Mouse (Mus musculus): ENCODE results near the gene Asap3. TPM values are rescaled to one million over a fixed set of nuclear protein-coding genes. Genes with fewer than 3 reads are reported as not detected.
A peak's percentile ranks its signal among the peaks of the same experiment; 100 is the strongest.

Asap3 gene
- polyA plus RNA-seq, 1 experiment: 3.8 TPM

GRCm38 (mm10) chr4:136266716-136267343 is 60.7 kb downstream of the Asap3 start:
- H3K36me3 ChIP-seq (ENCODE audit: control insufficient read depth, insufficient read depth): no peaks in the 10 kb centered on the region
- H3K79me3 ChIP-seq (ENCODE audit: low read depth): no peaks in the 10 kb centered on the region
- no peak overlapping the region for H3ac ChIP-seq (ENCODE audit: control insufficient read depth, insufficient read length, low read depth)
- no peaks in the 10 kb centered on the region for H3K27me3 ChIP-seq (ENCODE audit: control insufficient read depth, insufficient read depth, insufficient read length)
- H3K79me2 ChIP-seq (ENCODE audit: control insufficient read depth, insufficient read depth): no peaks in the 10 kb centered on the region
- no peak for TF ChIP-seq CTCF (IDR thresholded peaks at IDR 0.05; ENCODE audit: control insufficient read depth, insufficient read depth, insufficient read length)
- peak; percentile 34 for TF ChIP-seq MYOD1 (IDR thresholded peaks at IDR 0.05; ENCODE audit: control insufficient read depth, insufficient read length, low read depth)
- no peak overlapping the region for H3K4me3 ChIP-seq (ENCODE audit: insufficient read depth, poor library complexity, severe bottlenecking)

- H3ac ChIP-seq (ENCODE audit: control insufficient read depth, insufficient read length, low read depth): no peak overlapping the region
- H3K79me3 ChIP-seq (ENCODE audit: low read depth): no peaks in the 10 kb centered on the region
- no peaks in the 10 kb centered on the region for H3K36me3 ChIP-seq (ENCODE audit: control insufficient read depth, insufficient read depth)
- H3K79me2 ChIP-seq (ENCODE audit: control insufficient read depth, insufficient read depth): no peaks in the 10 kb centered on the region
- TF ChIP-seq CEBPB (IDR thresholded peaks at IDR 0.05; ENCODE audit: low read depth) (no peak), CTCF (IDR thresholded peaks at IDR 0.05; ENCODE audit: control insufficient read depth, insufficient read depth, insufficient read length) (no peak), MYOD1 (IDR thresholded peaks at IDR 0.05; ENCODE audit: control insufficient read depth, insufficient read length, low read depth) (no peak)
- no peak overlapping the region for H3K4me3 ChIP-seq (ENCODE audit: insufficient read depth, poor library complexity, severe bottlenecking)
- H3K27me3 ChIP-seq (ENCODE audit: control insufficient read depth, insufficient read depth, insufficient read length): peaks cover 6% of the 10 kb centered on the region
Observed at GRCm38 (mm10) chr4:136268912-136269311, 62.7 kb downstream of the Asap3 start.

- Histone ChIP-seq H3K79me2 (ENCODE audit: control insufficient read depth, insufficient read depth) (no peaks in the 10 kb centered on the region), H3K27me3 (ENCODE audit: control insufficient read depth, insufficient read depth, insufficient read length) (peaks cover 15% of the 10 kb centered on the region), H3K36me3 (ENCODE audit: control insufficient read depth, insufficient read depth) (no peaks in the 10 kb centered on the region), H3K79me3 (ENCODE audit: low read depth) (no peaks in the 10 kb centered on the region), H3ac (ENCODE audit: control insufficient read depth, insufficient read length, low read depth) (no peak overlapping the region), H3K4me3 (ENCODE audit: insufficient read depth, poor library complexity, severe bottlenecking) (no peak overlapping the region)
- TF ChIP-seq CTCF (IDR thresholded peaks at IDR 0.05; ENCODE audit: control insufficient read depth, insufficient read depth, insufficient read length): no peak
- no peak for TF ChIP-seq USF1 (IDR thresholded peaks at IDR 0.05; ENCODE audit: low read depth)
- no peak for TF ChIP-seq FOSL1 (IDR thresholded peaks at IDR 0.05; ENCODE audit: insufficient read depth, low read length, poor library complexity, severe bottlenecking)
- TF ChIP-seq MAX (IDR thresholded peaks at IDR 0.05): no peak
Observed at GRCm38 (mm10) chr4:136270648-136271047, 64.5 kb downstream of the Asap3 start.

GRCm38 (mm10) chr4:136281097-136281496 is 74.9 kb downstream of the Asap3 start:
- no peak overlapping the region for H3ac ChIP-seq (ENCODE audit: control insufficient read depth, insufficient read length, low read depth)
- TF ChIP-seq MYOD1 (IDR thresholded peaks at IDR 0.05; ENCODE audit: control insufficient read depth, insufficient read length, low read depth) (no peak), MYOG (IDR thresholded peaks at IDR 0.05; ENCODE audit: control insufficient read depth, extremely low read depth, insufficient read length) (no peak), CEBPB (IDR thresholded peaks at IDR 0.05; ENCODE audit: low read depth) (no peak), CTCF (IDR thresholded peaks at IDR 0.05; ENCODE audit: control insufficient read depth, insufficient read depth, insufficient read length) (no peak), FOSL1 (IDR thresholded peaks at IDR 0.05; ENCODE audit: insufficient read depth, low read length, poor library complexity, severe bottlenecking) (no peak), MAX (IDR thresholded peaks at IDR 0.05) (no peak), USF1 (IDR thresholded peaks at IDR 0.05; ENCODE audit: low read depth) (no peak)
- no peaks in the 10 kb centered on the region for H3K36me3 ChIP-seq (ENCODE audit: control insufficient read depth, insufficient read depth)
- no peaks in the 10 kb centered on the region for H3K79me3 ChIP-seq (ENCODE audit: low read depth)
- peaks cover 10% of the 10 kb centered on the region for H3K27me3 ChIP-seq (ENCODE audit: control insufficient read depth, insufficient read depth, insufficient read length)
- H3K4me3 ChIP-seq (ENCODE audit: insufficient read depth, poor library complexity, severe bottlenecking): no peak overlapping the region
- no peaks in the 10 kb centered on the region for H3K79me2 ChIP-seq (ENCODE audit: control insufficient read depth, insufficient read depth)

- H3K27me3 ChIP-seq (ENCODE audit: control insufficient read depth, insufficient read depth, insufficient read length): peaks cover 9% of the 10 kb centered on the region
- no peaks in the 10 kb centered on the region for H3K36me3 ChIP-seq (ENCODE audit: control insufficient read depth, insufficient read depth)
- TF ChIP-seq MYOD1 (IDR thresholded peaks at IDR 0.05; ENCODE audit: control insufficient read depth, insufficient read length, low read depth) (no peak), CEBPB (IDR thresholded peaks at IDR 0.05; ENCODE audit: low read depth) (no peak), MYOG (IDR thresholded peaks at IDR 0.05; ENCODE audit: control insufficient read depth, extremely low read depth, insufficient read length) (no peak), CTCF (IDR thresholded peaks at IDR 0.05; ENCODE audit: control insufficient read depth, insufficient read depth, insufficient read length) (no peak), USF1 (IDR thresholded peaks at IDR 0.05; ENCODE audit: low read depth) (no peak), FOSL1 (IDR thresholded peaks at IDR 0.05; ENCODE audit: insufficient read depth, low read length, poor library complexity, severe bottlenecking) (no peak), MAX (IDR thresholded peaks at IDR 0.05) (no peak)
- peaks cover 5% of the 10 kb centered on the region for H3K79me3 ChIP-seq (ENCODE audit: low read depth)
- H3K4me3 ChIP-seq (ENCODE audit: insufficient read depth, poor library complexity, severe bottlenecking): no peak overlapping the region
- H3K79me2 ChIP-seq (ENCODE audit: control insufficient read depth, insufficient read depth): peaks cover 5% of the 10 kb centered on the region
- no peak overlapping the region for H3ac ChIP-seq (ENCODE audit: control insufficient read depth, insufficient read length, low read depth)
Observed at GRCm38 (mm10) chr4:136281611-136282010, 75.4 kb downstream of the Asap3 start.

- TF ChIP-seq CTCF (IDR thresholded peaks at IDR 0.05; ENCODE audit: control insufficient read depth, insufficient read depth, insufficient read length) (no peak), MAX (IDR thresholded peaks at IDR 0.05) (no peak), MYOD1 (IDR thresholded peaks at IDR 0.05; ENCODE audit: control insufficient read depth, insufficient read length, low read depth) (no peak), CEBPB (IDR thresholded peaks at IDR 0.05; ENCODE audit: low read depth) (no peak), MYOG (IDR thresholded peaks at IDR 0.05; ENCODE audit: control insufficient read depth, extremely low read depth, insufficient read length) (no peak), FOSL1 (IDR thresholded peaks at IDR 0.05; ENCODE audit: insufficient read depth, low read length, poor library complexity, severe bottlenecking) (no peak), USF1 (IDR thresholded peaks at IDR 0.05; ENCODE audit: low read depth) (no peak)
- Histone ChIP-seq H3K4me3 (ENCODE audit: insufficient read depth, poor library complexity, severe bottlenecking) (no peak overlapping the region), H3K79me2 (ENCODE audit: control insufficient read depth, insufficient read depth) (peaks cover 17% of the 10 kb centered on the region), H3ac (ENCODE audit: control insufficient read depth, insufficient read length, low read depth) (no peak overlapping the region), H3K36me3 (ENCODE audit: control insufficient read depth, insufficient read depth) (peaks cover 9% of the 10 kb centered on the region), H3K27me3 (ENCODE audit: control insufficient read depth, insufficient read depth, insufficient read length) (no peaks in the 10 kb centered on the region), H3K79me3 (ENCODE audit: low read depth) (peaks cover 15% of the 10 kb centered on the region)
Observed at GRCm38 (mm10) chr4:136282621-136283480, 76.7 kb downstream of the Asap3 start.

All from C2C12 (cell line).